Mouse (Mus musculus) stomach, embryonic 16.5 days (tissue): Measurements from ENCODE around the gene Gprc5d. TPM values are rescaled to one million over a fixed set of nuclear protein-coding genes. Genes with fewer than 3 reads are reported as not detected.

Experiments
- ATAC-seq: fragments of 200-750 bp; cut with Nextera tagmentation; 2 replicates; pipeline ENCODE4 v1.8.0; 2017; ENCODE audit warnings: moderate number of reproducible peaks, moderate TSS enrichment; ENCODE audit not compliant: insufficient read depth, low FRiP score
- H3K27ac ChIP-seq: fragments of 300-500 bp; sonication (generic); 2 replicates; pipeline ENCODE4 v1.5.1; 2014; ENCODE audit warnings: low read length
- H3K27me3 ChIP-seq: fragments of 300-500 bp; sonication (generic); 2 replicates; pipeline ENCODE4 v1.6.1; 2014; ENCODE audit warnings: low read length, control low read depth, mixed read lengths; ENCODE audit not compliant: control insufficient read depth, insufficient read depth
- H3K36me3 ChIP-seq: fragments of 300-500 bp; sonication (generic); 2 replicates; pipeline ENCODE4 v1.6.1; 2014; ENCODE audit warnings: low read length; ENCODE audit not compliant: control insufficient read depth, insufficient read depth
- H3K4me1 ChIP-seq: fragments of 300-500 bp; sonication (generic); 2 replicates; pipeline ENCODE4 v1.6.1; 2014; ENCODE audit warnings: low read length, control low read depth, mixed read lengths; ENCODE audit not compliant: control insufficient read depth, insufficient read depth
- H3K4me2 ChIP-seq: fragments of 300-500 bp; sonication (generic); 2 replicates; pipeline ENCODE4 v1.6.1; 2014; ENCODE audit warnings: low read depth, low read length, mixed read lengths
- H3K4me3 ChIP-seq: fragments of 300-500 bp; sonication (generic); replicated peaks from 2 replicates; pipeline ENCODE4 v1.5.1; 2014; ENCODE audit warnings: mild to moderate bottlenecking, low read length
- H3K9ac ChIP-seq: fragments of 300-500 bp; sonication (generic); 2 replicates; pipeline ENCODE4 v1.6.1; 2014; ENCODE audit warnings: low read length
- H3K9me3 ChIP-seq: fragments of 300-500 bp; sonication (generic); replicated peaks from 2 replicates; pipeline ENCODE4 v1.6.1; 2016; ENCODE audit warnings: low read length, control low read depth; ENCODE audit not compliant: control insufficient read depth
- WGBS: fragments of 180-500 bp; shearing (Covaris S2); extraction: QIAGEN DNeasy Blood & Tissue Kit; methylation state at CpG from one replicate; pipeline ENCODE4 v1.1.7; 2014; 5-methylcytosine and 5-hydroxymethylcytosine counted together
- polyA plus RNA-seq: library from polyadenylated mRNA; unstranded; fragments of >200 nt; fragmentation: Nextera tagmentation; extraction: Ambion mirVana; gene quantifications from 2 replicates; pipeline ENCODE4 v1.2.1, GENCODE M21; 2015

Gene Gprc5d
- polyA plus RNA-seq, 1 experiment from 2014 or later, result 0.13 TPM

DNA sequence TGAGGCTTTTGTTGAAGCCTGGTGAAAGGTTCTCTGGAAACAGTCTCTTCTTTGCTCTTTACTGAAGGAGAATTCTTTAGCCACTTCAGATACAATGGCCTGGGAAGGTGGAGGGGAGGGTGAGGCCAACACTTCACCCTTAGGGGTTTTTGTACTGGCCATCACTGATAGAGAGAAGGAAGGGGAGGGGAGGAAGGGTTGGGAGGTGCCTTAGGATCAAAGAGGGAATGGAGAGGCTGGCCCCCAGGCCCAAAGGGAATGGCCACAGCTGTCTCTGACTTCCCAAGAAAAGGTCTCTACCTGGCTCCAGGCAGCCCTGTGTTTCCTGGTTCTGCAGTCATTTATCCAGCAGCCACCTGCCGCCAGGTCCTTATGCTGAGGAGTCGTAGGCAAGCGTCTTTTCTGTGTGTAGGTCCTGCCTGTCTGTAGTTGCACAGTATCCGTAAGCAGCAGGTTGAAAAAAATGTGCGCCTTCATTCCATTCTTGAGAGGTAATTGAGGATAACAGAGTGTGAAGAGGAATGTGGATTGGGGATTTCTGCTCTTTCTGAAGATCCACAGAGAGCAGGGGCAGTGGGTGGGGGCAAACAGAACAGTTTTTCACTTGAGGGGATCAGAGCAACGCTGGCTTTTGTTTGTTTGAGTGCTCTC, 51.2 kb downstream of the Gprc5d start:
- peak overlapping the region; percentile 56 for H3K4me3 ChIP-seq

DNA sequence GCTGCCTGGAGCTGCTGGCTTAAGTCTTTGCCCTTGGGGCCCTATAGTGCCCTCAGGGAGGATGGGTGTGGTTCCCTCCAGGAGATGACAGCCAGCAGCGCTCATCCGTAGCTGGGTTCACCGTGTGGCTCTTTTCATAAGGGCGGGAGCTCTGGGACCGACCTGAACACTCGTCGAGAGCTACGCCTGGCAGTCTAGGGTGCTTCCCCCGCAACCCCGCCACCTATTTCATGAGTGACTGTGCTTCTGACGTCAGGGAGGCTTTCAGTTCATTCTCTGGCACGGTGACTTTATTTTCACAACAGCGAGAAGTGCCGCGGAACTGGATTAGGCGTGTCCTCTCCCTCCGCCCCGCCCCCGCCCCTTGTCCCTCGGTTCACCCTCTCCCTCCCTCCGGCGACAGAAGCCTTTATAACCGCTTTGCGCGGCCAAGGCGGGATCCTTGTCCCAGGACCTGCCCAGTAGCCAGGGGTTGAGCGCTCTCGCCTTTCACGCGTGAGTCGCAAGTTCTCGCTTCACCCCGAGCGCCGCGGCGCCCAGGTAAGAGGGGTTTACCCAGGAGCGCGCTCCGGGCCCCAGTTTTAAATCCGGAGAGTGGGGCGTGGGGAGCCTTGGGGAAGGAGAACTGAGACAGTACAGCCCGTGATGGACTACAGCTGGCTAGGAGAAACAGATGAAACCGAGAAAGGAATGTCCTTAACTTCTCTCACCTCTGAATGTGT, 52.7 kb downstream of the Gprc5d start, which contains the start of gene Gprc5a:
Gene Gprc5a (plus strand): TSS at position 416 of the 722 bp plus-strand sequence.
- Histone ChIP-seq H3K27me3 (no peaks in the 10 kb centered on the region), H3K4me1 (peaks cover 12% of the 10 kb centered on the region), H3K4me3 (peak within 1 kb of the TSS; percentile 56), H3K36me3 (no peaks in the 10 kb centered on the region), H3K4me2 (peak within 1 kb of the TSS; percentile 88), H3K9ac (peak within 1 kb of the TSS; percentile 77), H3K27ac (peak within 1 kb of the TSS; percentile 64), H3K9me3 (no peaks in the 10 kb centered on the region)
- WGBS, result under 1% methylated on average over 44 of the region's 44 CpGs
- ATAC-seq, result peak; percentile 87

More for the DNA sequence above, 51.2 kb downstream of the Gprc5d start:
- Histone ChIP-seq H3K4me1 (peaks cover 12% of the 10 kb centered on the region), H3K9me3 (no peaks in the 10 kb centered on the region), H3K27me3 (no peaks in the 10 kb centered on the region), H3K27ac (no peak overlapping the region), H3K4me2 (peak overlapping the region; percentile 88), H3K36me3 (no peaks in the 10 kb centered on the region), H3K9ac (peak overlapping the region; percentile 48)
- 40% methylated on average over 6 of the region's 6 CpGs for WGBS
- no peak for ATAC-seq

DNA sequence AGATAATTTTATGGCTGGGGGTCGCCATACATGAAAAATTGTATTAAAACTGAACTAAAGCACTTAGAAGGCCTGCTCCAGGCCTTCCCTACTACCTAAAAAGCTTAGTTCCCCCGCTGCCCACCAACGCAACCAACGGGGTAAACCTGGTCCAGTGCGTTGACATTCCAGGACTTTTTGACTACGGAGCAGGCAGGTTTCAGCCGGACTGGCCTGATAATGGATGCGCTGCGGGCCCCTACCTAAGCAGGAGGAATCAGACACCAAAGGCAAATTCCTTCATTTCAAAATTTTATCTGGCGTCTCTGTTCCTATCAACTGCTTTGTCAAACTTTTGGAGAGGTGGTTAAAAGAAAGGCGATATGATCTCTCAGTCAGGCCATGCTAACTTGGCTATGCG, 53.5 kb downstream of the Gprc5d start:
- H3K4me1 ChIP-seq, result peaks cover 12% of the 10 kb centered on the region
- H3K4me3 ChIP-seq, result no peak overlapping the region
- H3K9ac ChIP-seq, result no peak overlapping the region
- no peaks in the 10 kb centered on the region for H3K27me3 ChIP-seq
- 73% methylated on average over 12 of the region's 12 CpGs for WGBS
- no peaks in the 10 kb centered on the region for H3K36me3 ChIP-seq
- no peak for ATAC-seq
- no peak overlapping the region for H3K4me2 ChIP-seq
- H3K27ac ChIP-seq, result peak overlapping the region; percentile 64
- H3K9me3 ChIP-seq, result no peaks in the 10 kb centered on the region

DNA sequence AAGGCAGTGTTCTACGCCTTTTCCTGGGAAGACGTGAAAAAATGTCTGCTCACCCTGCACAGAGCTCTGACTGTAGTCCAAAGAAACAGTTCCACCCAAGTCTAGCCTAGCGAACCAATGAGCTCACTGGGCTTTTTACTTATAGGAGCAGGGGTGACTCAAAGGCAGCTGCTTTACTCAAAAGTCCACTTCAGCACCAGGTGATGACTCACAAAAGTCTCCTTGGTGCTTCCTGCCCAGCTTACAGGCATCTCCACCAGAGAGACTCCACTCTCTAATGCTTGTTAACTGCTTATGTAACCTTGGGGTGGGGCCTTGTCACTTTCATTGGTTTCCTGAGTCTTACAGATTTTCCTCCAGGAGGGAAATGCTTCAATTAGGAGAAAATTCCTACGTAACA, 57.4 kb downstream of the Gprc5d start:
- H3K9me3 ChIP-seq, result no peaks in the 10 kb centered on the region
- no peak overlapping the region for H3K4me3 ChIP-seq
- 88% methylated on average over 4 of the region's 4 CpGs for WGBS
- no peaks in the 10 kb centered on the region for H3K36me3 ChIP-seq
- H3K9ac ChIP-seq, result no peak overlapping the region
- ATAC-seq, result no peak
- peaks cover 6% of the 10 kb centered on the region; the same call in 1 of the 2 replicates for H3K4me1 ChIP-seq
- H3K4me2 ChIP-seq, result no peak overlapping the region
- H3K27ac ChIP-seq, result no peak overlapping the region
- no peaks in the 10 kb centered on the region for H3K27me3 ChIP-seq

Other genes with a start within 250 kb of the Gprc5d start
- 9.7 and 10.5 TPM in 2 replicates for gene Gpr19, start 219.7 kb downstream of the Gprc5d start, polyA plus RNA-seq
- 15.5 and 17.7 TPM in 2 replicates for gene Cdkn1b, start 197.9 kb downstream of the Gprc5d start, polyA plus RNA-seq
- 2.2 and 2.9 TPM in 2 replicates for gene Apold1, start 136.6 kb downstream of the Gprc5d start, polyA plus RNA-seq
- gene Ddx47, start 106.7 kb downstream of the Gprc5d start, polyA plus RNA-seq, result 104 and 105 TPM in 2 replicates
- 24.7 and 30.4 TPM in 2 replicates for gene Gprc5a, start 52.6 kb downstream of the Gprc5d start, polyA plus RNA-seq
- 29.1 and 33.3 TPM in 2 replicates for gene Fam234b, start 79.7 kb upstream of the Gprc5d start, polyA plus RNA-seq
- 37.4 and 37.7 TPM in 2 replicates for gene Hebp1, start 79.7 kb upstream of the Gprc5d start, polyA plus RNA-seq
- gene Gsg1, start 136.1 kb upstream of the Gprc5d start, polyA plus RNA-seq, result 0.87 and 1.6 TPM in 2 replicates
- gene Pbp2, start 192.1 kb upstream of the Gprc5d start, polyA plus RNA-seq, result 12.4 and 28.5 TPM in 2 replicates
- 221 and 304 TPM in 2 replicates for gene Emp1, start 244.3 kb upstream of the Gprc5d start, polyA plus RNA-seq